Mouse (Mus musculus): ENCODE results near the gene Jhy. TPM values are rescaled to one million over a fixed set of nuclear protein-coding genes. Genes with fewer than 3 reads are reported as not detected.
A peak's percentile ranks its signal among the peaks of the same experiment; 100 is the strongest.

Jhy gene
- polyA plus RNA-seq, 1 experiment = 0.51 TPM

DNA sequence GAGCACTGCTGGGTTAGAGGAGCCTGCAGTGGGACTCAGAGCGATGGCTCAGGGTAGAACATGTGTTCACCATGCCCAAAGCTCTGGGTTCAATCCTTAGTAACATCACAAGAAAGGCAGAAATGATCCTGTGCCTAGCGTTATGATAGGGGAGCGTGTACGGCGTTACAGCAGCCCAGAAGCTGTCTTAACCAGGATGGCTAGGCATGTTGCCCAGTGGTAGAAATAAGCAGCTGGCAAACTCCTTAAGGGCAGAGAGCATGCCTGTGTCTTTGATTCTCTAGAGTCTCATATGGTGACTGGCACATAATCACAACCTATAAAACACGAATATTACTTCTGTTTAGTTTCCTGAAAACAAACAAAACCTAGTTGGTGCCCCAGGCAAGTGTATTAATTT lies 27.6 kb upstream of the Jhy start:
- Histone ChIP-seq H3K27me3 (ENCODE audit: control insufficient read depth, insufficient read depth, low read length) (no peaks in the 10 kb centered on the region), H3K4me3 (replicated peaks; ENCODE audit: insufficient read depth, low read depth, low read length) (no peak overlapping the region), H3K27ac (ENCODE audit: insufficient read depth, low read length) (no peak overlapping the region), H3K4me1 (ENCODE audit: control insufficient read depth, insufficient read depth, low read length) (no peaks in the 10 kb centered on the region)
- TF ChIP-seq CTCF (IDR thresholded peaks at IDR 0.05; ENCODE audit: borderline replicate concordance, insufficient read depth, low read depth, low read length) = no peak
- TF ChIP-seq POLR2A (IDR thresholded peaks at IDR 0.05; ENCODE audit: borderline replicate concordance, insufficient read depth, low read length) = no peak
- WGBS = 61% methylated on average over 6 of the region's 6 CpGs
- DNase-seq = no peak

DNA sequence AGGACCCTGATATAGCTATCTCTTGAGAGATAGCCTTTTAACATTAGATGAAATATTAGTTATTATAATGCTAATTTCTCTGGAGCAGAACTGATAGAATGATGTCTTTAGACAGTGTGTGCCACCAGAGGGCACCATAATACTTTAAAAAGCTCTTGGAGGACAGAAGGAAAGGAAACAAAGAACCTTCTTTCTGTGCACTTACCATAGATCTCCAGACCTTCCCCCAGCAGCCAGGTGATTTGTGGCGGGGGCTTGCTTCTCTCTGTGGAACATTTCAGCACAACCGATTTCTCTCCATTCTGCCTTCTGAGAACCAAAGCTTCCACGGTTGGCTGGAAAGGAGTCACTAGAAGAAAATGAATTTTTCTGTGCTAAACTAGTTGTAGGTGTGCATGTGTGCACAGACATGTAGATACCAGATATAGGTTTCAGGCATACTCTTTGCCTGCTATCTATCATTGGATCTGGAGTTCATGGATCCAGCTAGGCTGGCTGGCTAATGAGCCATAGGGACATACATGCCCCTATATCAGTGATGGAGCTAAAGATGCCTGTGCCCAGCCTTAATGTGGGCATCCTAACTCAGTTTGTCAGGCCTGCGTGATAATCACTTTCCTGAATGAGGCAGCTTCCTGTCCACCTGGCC lies 26.1 kb upstream of the Jhy start:
- TF ChIP-seq POLR2A (IDR thresholded peaks at IDR 0.05; ENCODE audit: borderline replicate concordance, insufficient read depth, low read length) (no peak), CTCF (IDR thresholded peaks at IDR 0.05; ENCODE audit: borderline replicate concordance, insufficient read depth, low read depth, low read length) (peak; percentile 41; the same call in 1 of the 2 replicates)
- no peaks in the 10 kb centered on the region; the same call in 1 of the 2 replicates for H3K4me1 ChIP-seq (ENCODE audit: control insufficient read depth, insufficient read depth, low read length)
- no peaks in the 10 kb centered on the region for H3K27me3 ChIP-seq (ENCODE audit: control insufficient read depth, insufficient read depth, low read length)
- DNase-seq = peak; percentile 64 to 75
- H3K27ac ChIP-seq (ENCODE audit: insufficient read depth, low read length) = no peak overlapping the region
- 39% methylated on average over 4 of the region's 4 CpGs for whole genome bisulfite sequencing
- H3K4me3 ChIP-seq (replicated peaks; ENCODE audit: insufficient read depth, low read depth, low read length) = no peak overlapping the region

DNA sequence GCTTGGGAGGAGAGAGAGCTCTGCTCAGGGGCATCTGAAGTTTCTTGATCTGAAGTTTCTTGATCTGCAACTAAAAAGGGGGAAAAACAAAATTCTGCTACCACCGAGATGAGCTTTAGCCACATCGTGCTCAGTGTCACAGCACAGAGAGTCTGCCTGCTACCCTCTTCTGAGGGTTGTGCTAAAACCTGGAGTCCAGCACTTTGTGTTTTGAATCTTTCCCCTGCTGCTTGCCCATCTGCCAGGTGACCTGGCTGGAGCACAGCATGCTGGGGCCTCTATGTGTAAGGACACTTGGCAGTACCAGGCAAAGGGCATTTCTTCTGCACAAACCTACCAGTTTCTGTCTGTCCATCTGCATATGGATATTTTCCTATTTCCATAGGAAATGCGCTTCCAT lies 20.4 kb upstream of the Jhy start:
- TF ChIP-seq CTCF (IDR thresholded peaks at IDR 0.05; ENCODE audit: borderline replicate concordance, insufficient read depth, low read depth, low read length) (no peak), POLR2A (IDR thresholded peaks at IDR 0.05; ENCODE audit: borderline replicate concordance, insufficient read depth, low read length) (peak; percentile 98)
- H3K4me1 ChIP-seq (ENCODE audit: control insufficient read depth, insufficient read depth, low read length) = peaks cover 4% of the 10 kb centered on the region; the same call in 1 of the 2 replicates
- H3K27ac ChIP-seq (ENCODE audit: insufficient read depth, low read length) = peak overlapping the region; percentile 84; the same call in 1 of the 2 replicates
- WGBS = 13% methylated on average over 3 of the region's 3 CpGs
- H3K4me3 ChIP-seq (replicated peaks; ENCODE audit: insufficient read depth, low read depth, low read length) = peak overlapping the region; percentile 96
- DNase-seq = peak; percentile 93 to 97
- H3K27me3 ChIP-seq (ENCODE audit: control insufficient read depth, insufficient read depth, low read length) = no peaks in the 10 kb centered on the region

DNA sequence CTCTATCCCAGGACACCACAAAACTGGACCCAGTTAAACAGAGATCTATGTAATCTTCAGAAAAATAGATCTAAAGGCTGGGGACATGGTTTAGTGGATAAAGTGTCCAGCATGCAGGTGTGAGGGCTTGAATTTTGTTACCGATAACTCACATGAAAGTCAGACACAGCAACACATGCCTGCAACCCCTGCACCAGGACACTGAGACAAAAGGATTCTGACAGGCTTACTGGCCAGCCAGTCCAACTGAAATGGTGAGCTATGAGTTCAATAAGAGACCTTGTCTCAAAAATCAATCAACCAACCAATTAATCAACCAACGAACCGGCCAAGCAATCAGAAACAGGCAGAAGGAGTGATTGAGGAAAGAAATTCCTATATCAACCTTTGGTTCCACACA lies 19.8 kb upstream of the Jhy start:
- peak; percentile 39 to 51 for DNase-seq
- WGBS = 22% methylated on average over 3 of the region's 3 CpGs
- Histone ChIP-seq H3K4me3 (replicated peaks; ENCODE audit: insufficient read depth, low read depth, low read length) (peak overlapping the region; percentile 96), H3K4me1 (ENCODE audit: control insufficient read depth, insufficient read depth, low read length) (peaks cover 7% of the 10 kb centered on the region; the same call in 1 of the 2 replicates), H3K27me3 (ENCODE audit: control insufficient read depth, insufficient read depth, low read length) (no peaks in the 10 kb centered on the region), H3K27ac (ENCODE audit: insufficient read depth, low read length) (peak overlapping the region; percentile 84; the same call in 1 of the 2 replicates)
- TF ChIP-seq POLR2A (IDR thresholded peaks at IDR 0.05; ENCODE audit: borderline replicate concordance, insufficient read depth, low read length) = no peak
- TF ChIP-seq CTCF (IDR thresholded peaks at IDR 0.05; ENCODE audit: borderline replicate concordance, insufficient read depth, low read depth, low read length) = no peak

DNA sequence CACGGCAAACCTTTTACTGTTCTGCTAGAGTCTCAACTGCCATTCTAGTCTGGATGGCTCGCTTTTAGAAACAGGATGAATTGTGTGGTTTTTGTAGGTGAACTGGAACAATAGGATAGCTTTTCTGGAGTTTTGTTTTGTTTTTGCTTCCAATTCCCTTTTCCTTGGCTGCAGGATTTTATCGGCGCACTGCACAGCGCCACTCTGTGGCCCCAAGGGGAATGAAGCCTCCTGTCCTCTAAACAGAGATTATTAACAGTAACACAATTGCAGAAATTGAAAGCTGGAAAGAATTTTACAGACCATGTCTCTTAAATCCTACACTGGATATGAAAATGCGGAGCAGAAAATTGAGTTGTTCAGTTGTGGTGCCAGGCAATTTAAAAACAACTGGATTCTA lies 18.6 kb upstream of the Jhy start:
- no peaks in the 10 kb centered on the region for H3K27me3 ChIP-seq (ENCODE audit: control insufficient read depth, insufficient read depth, low read length)
- TF ChIP-seq CTCF (IDR thresholded peaks at IDR 0.05; ENCODE audit: borderline replicate concordance, insufficient read depth, low read depth, low read length) (peak; percentile 84), POLR2A (IDR thresholded peaks at IDR 0.05; ENCODE audit: borderline replicate concordance, insufficient read depth, low read length) (no peak)
- WGBS = 17% methylated on average over 6 of the region's 6 CpGs
- no peak overlapping the region; the same call in 1 of the 2 replicates for H3K27ac ChIP-seq (ENCODE audit: insufficient read depth, low read length)
- peak overlapping the region; percentile 96 for H3K4me3 ChIP-seq (replicated peaks; ENCODE audit: insufficient read depth, low read depth, low read length)
- peak; percentile 65 to 68 for DNase-seq
- peaks cover 9% of the 10 kb centered on the region; the same call in 1 of the 2 replicates for H3K4me1 ChIP-seq (ENCODE audit: control insufficient read depth, insufficient read depth, low read length)

DNA sequence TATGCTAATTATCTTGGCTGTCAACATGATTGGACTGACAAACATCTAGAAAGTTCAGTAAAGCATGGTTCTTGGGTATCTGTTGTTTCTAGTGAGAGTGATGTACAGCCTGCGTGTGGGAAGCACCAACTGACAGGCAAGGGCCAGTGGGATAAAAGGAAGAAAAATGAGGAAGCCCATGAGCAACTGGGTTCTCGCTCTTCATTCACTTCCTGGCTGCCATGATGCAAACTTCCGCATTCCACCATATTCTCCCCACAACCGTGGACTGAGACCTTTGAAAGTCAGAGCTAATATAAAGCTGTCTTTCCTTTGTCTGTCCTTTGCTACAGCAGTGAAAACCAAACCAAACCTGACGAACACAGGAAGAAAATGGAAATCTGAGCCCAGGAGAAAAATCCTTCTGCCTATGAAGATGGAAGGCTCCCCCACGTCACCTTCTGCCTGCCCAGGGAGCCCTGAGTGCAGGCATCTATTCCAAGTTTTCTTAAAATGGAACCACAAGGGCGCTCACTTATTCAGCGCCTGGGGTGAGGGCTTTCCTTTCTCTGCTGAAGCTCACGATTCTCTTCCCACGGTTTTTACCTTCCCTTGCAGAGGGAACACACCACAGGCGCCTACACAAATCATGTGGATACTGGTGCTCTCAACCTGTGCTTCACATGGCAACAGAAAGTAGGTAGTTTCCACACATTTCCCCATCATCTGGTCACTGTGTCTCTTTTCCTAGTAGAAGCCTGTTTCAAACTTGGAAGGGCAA lies 10.3 kb upstream of the Jhy start:
- WGBS = 74% methylated on average over 11 of the region's 11 CpGs
- Histone ChIP-seq H3K4me3 (replicated peaks; ENCODE audit: insufficient read depth, low read depth, low read length) (no peak overlapping the region), H3K4me1 (ENCODE audit: control insufficient read depth, insufficient read depth, low read length) (peaks cover 9% of the 10 kb centered on the region; the same call in 1 of the 2 replicates), H3K27me3 (ENCODE audit: control insufficient read depth, insufficient read depth, low read length) (no peaks in the 10 kb centered on the region), H3K27ac (ENCODE audit: insufficient read depth, low read length) (no peak overlapping the region)
- no peak for TF ChIP-seq CTCF (IDR thresholded peaks at IDR 0.05; ENCODE audit: borderline replicate concordance, insufficient read depth, low read depth, low read length)
- TF ChIP-seq POLR2A (IDR thresholded peaks at IDR 0.05; ENCODE audit: borderline replicate concordance, insufficient read depth, low read length) = no peak
- DNase-seq = no peak

DNA sequence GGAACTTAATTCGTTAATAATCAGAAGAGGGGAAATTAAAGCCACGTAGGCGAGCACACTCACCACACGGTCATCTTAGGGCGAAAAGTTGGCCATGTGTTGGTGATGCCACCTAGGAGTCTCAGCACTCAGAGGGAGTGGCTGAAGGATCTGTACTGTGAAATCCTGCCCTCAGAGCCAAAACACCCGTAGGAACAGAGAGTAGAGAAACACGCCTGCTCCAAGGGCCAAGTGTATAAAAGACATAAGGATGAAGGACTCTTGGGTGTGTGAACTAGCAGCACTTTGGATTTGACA lies 448 bp upstream of the Jhy start:
- Histone ChIP-seq H3K27me3 (ENCODE audit: control insufficient read depth, insufficient read depth, low read length) (no peaks in the 10 kb centered on the region), H3K4me1 (ENCODE audit: control insufficient read depth, insufficient read depth, low read length) (no peaks in the 10 kb centered on the region), H3K27ac (ENCODE audit: insufficient read depth, low read length) (no peak overlapping the region), H3K4me3 (replicated peaks; ENCODE audit: insufficient read depth, low read depth, low read length) (peak overlapping the region; percentile 41)
- no peak for DNase-seq
- no peak for TF ChIP-seq POLR2A (IDR thresholded peaks at IDR 0.05; ENCODE audit: borderline replicate concordance, insufficient read depth, low read length)
- no peak for TF ChIP-seq CTCF (IDR thresholded peaks at IDR 0.05; ENCODE audit: borderline replicate concordance, insufficient read depth, low read depth, low read length)
- WGBS = 11% methylated on average over 7 of the region's 7 CpGs

DNA sequence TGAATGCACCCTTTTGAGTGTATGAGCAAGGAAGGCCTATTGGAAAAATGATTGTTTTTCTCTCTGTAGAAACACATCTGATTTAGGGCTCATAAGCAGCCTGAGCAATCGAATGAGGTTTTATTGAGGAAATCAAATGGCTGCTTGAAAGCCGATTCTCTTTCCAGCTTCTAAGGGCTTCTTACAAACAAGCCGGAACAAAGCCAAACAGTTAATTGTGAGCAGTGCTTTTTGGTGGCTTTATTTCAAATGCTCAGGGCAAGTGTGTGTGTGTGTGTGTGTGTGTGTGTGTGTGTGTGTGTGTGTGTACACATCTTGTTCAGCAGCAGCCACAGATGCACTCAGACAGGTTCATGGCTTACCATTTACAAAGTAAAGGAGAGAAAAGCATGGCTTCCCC lies 2.5 kb downstream of the Jhy start:
- no peaks in the 10 kb centered on the region for H3K4me1 ChIP-seq (ENCODE audit: control insufficient read depth, insufficient read depth, low read length)
- TF ChIP-seq CTCF (IDR thresholded peaks at IDR 0.05; ENCODE audit: borderline replicate concordance, insufficient read depth, low read depth, low read length) (no peak), POLR2A (IDR thresholded peaks at IDR 0.05; ENCODE audit: borderline replicate concordance, insufficient read depth, low read length) (no peak)
- H3K27ac ChIP-seq (ENCODE audit: insufficient read depth, low read length) = no peak overlapping the region
- DNase-seq = no peak
- H3K27me3 ChIP-seq (ENCODE audit: control insufficient read depth, insufficient read depth, low read length) = no peaks in the 10 kb centered on the region
- 85% methylated on average over 3 of the region's 3 CpGs for WGBS
- no peak overlapping the region for H3K4me3 ChIP-seq (replicated peaks; ENCODE audit: insufficient read depth, low read depth, low read length)

All from cerebellum, adult 2 months (tissue).